Comparison of ENCODE assay signal across 12 mouse cellular contexts in genomic region chr11:114889991-114890518, GRCm38 (mm10). TPM values are rescaled to one million over a fixed set of nuclear protein-coding genes. Genes with fewer than 3 reads are reported as not detected.
DNase-seq lines count a peak whose midpoint lies in the region; ATAC-seq and TF ChIP-seq lines count a peak whose summit lies in the region.
"Had no signal": no experiment of that assay in that cellular context is flagged by ENCODE, and none has a peak within 500 bp of the region (broad histone marks: within the 10 kb centered on the region; RNA-seq: fewer than 3 reads in every experiment).

Gene Cd300a (plus strand): TSS chr11:114890041.

- no peaks in the 10 kb centered on the region for H3K9me3 ChIP-seq in hindbrain, embryonic 10.5 days
- no peaks in the 10 kb centered on the region for H3K9me3 ChIP-seq in hindbrain, embryonic 16.5 days (ENCODE audit: control insufficient read depth, low read length)

- TF ChIP-seq POLR2A in cerebellum, adult 2 months (IDR thresholded peaks at IDR 0.05; ENCODE audit: borderline replicate concordance, insufficient read depth, low read length), result no peak

- intact Hi-C loops in left cerebral cortex, postnatal 36 days (cut with DNase I), result no loop called here

- no peak for TF ChIP-seq CTCF in cerebellum, adult 2 months (IDR thresholded peaks at IDR 0.05; ENCODE audit: borderline replicate concordance, insufficient read depth, low read depth, low read length)

- no peak for ATAC-seq in hindbrain, embryonic 16.5 days
- ATAC-seq: inflammation-experienced regulatory T-cells, adult 6 months had no signal

- H3K4me3 ChIP-seq in hindbrain, embryonic 10.5 days, result no peak within 1 kb of the TSS
- no peak within 1 kb of the TSS for H3K4me3 ChIP-seq in hindbrain, embryonic 16.5 days (ENCODE audit: low read length)
- no peak within 1 kb of the TSS for H3K4me3 ChIP-seq in cerebellum, adult 2 months (replicated peaks; ENCODE audit: insufficient read depth, low read depth, low read length)
- H3K4me3 ChIP-seq: erythroblast, embryonic 14.5 days had no signal

- H3K4me2 ChIP-seq in hindbrain, embryonic 16.5 days (ENCODE audit: low read length), result no peak within 1 kb of the TSS

- H3K4me1 ChIP-seq in hindbrain, embryonic 10.5 days (replicated peaks), result peaks cover 18% of the 10 kb centered on the region
- no peaks in the 10 kb centered on the region for H3K4me1 ChIP-seq in hindbrain, embryonic 16.5 days (ENCODE audit: control insufficient read depth, insufficient read depth, low read depth, low read length)
- H3K4me1 ChIP-seq in cerebellum, adult 2 months (ENCODE audit: control insufficient read depth, insufficient read depth, low read length), result no peaks in the 10 kb centered on the region

- peak; percentile 9 for DNase-seq in hindbrain, embryonic 10.5 days (ENCODE audit: low spot score)
- peak; percentile 39 to 46 for DNase-seq in spleen, postnatal 36 days (ENCODE audit: low spot score in 2 of 2)
- DNase-seq in spleen, postnatal 10 days (ENCODE audit: low spot score in 2 of 2), result no peak
- peak; percentile 54 to 59 for DNase-seq in lung, postnatal 4 days
- no peak for DNase-seq in cerebellum, adult 9-11 months
- no peak for DNase-seq in left cerebral cortex, postnatal 36 days (ENCODE audit: low spot score in 2 of 2)
- DNase-seq in cerebellum, adult 2 months, result no peak
- DNase-seq: cerebellum, adult 9-10 months; gastrocnemius, postnatal 25 days had no signal

- 47% methylated on average over 18 of the region's 18 CpGs for WGBS in hindbrain, embryonic 10.5 days
- 45% methylated on average over 18 of the region's 18 CpGs for WGBS in hindbrain, embryonic 16.5 days
- WGBS in cerebellum, adult 2 months, result 51% methylated on average over 18 of the region's 18 CpGs

- no peaks in the 10 kb centered on the region; the same call in 1 of the 2 replicates for H3K27me3 ChIP-seq in hindbrain, embryonic 10.5 days (ENCODE audit: insufficient read depth, poor library complexity, severe bottlenecking)
- no peaks in the 10 kb centered on the region for H3K27me3 ChIP-seq in hindbrain, embryonic 16.5 days (replicated peaks; ENCODE audit: control insufficient read depth, insufficient read depth, low read length)
- H3K27me3 ChIP-seq in cerebellum, adult 2 months (ENCODE audit: control insufficient read depth, insufficient read depth, low read length), result no peaks in the 10 kb centered on the region

- peak within 1 kb of the TSS; percentile 66 for H3K27ac ChIP-seq in hindbrain, embryonic 10.5 days
- no peak within 1 kb of the TSS for H3K27ac ChIP-seq in hindbrain, embryonic 16.5 days (ENCODE audit: low read depth, low read length)
- no peak within 1 kb of the TSS for H3K27ac ChIP-seq in cerebellum, adult 2 months (ENCODE audit: insufficient read depth, low read length)

- H3K9ac ChIP-seq in hindbrain, embryonic 16.5 days (ENCODE audit: low read depth, low read length), result no peak within 1 kb of the TSS

- H3K36me3 ChIP-seq in hindbrain, embryonic 10.5 days, result no peaks in the 10 kb centered on the region
- no peaks in the 10 kb centered on the region for H3K36me3 ChIP-seq in hindbrain, embryonic 16.5 days (ENCODE audit: control insufficient read depth, insufficient read depth, low read length)

RNA-seq across cellular contexts. Expression of gene Cd300a, which starts in this region (rescaled TPM):
- polyA plus RNA-seq in hindbrain, embryonic 10.5 days (2016; fragmentation: Nextera tagmentation; extraction: Ambion mirVana), result 0.81 and 1.0 TPM in 2 replicates
- 0.97 and 1.6 TPM in 2 replicates for polyA plus RNA-seq in hindbrain, embryonic 16.5 days (2015; fragmentation: Nextera tagmentation; extraction: Ambion mirVana)
- total RNA-seq in left cerebral cortex, postnatal 36 days (2021), result under 1 TPM; 0.42 to 0.61 TPM
- polyA plus RNA-seq in cerebellum, adult 2 months (2012; rRNA removed), result 5.2 and 6.5 TPM in 2 replicates
- polyA plus RNA-seq: erythroblast, embryonic 14.5 days had no signal

Comparison
In these comparisons a context has a peak if more than half of its experiments do, and no peak if none do; other contexts are left out.
1. DNase-seq: peak in hindbrain, embryonic 10.5 days (single experiment), spleen, postnatal 36 days (2 of 2) and lung, postnatal 4 days (2 of 2); none in spleen, postnatal 10 days (0 of 2), cerebellum, adult 9-11 months (single experiment), left cerebral cortex, postnatal 36 days (0 of 2) and cerebellum, adult 2 months (0 of 2).